Comparison of ENCODE assay signal across 15 mouse cellular contexts in the genomic region with DNA sequence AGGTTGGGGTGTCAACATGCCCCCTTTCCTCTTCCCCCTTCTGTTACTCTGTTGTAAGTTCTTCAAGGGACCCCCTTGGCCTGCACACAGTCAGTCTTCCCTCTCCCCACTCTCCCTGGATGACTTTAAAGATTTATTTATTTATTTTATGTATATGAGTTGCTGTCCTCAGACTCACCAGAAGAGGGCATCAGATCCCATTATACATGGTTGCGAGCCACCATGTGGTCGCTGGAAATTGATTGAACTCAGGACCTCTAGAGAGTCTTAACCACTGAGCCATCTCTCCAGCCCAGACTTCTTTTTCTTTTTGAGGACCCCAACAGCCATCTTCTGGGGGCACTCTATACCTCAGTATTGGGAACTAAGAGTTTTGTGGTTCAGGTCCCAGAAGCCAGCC. TPM values are rescaled to one million over a fixed set of nuclear protein-coding genes. Genes with fewer than 3 reads are reported as not detected.
DNase-seq lines count a peak whose midpoint lies in the region; ATAC-seq and TF ChIP-seq lines count a peak whose summit lies in the region.
"Had no signal": no experiment of that assay in that cellular context is flagged by ENCODE, and none has a peak within 500 bp of the region (broad histone marks: within the 10 kb centered on the region; RNA-seq: fewer than 3 reads in every experiment).

No protein-coding gene starts in this region.

- no peak overlapping the region for H3K9ac ChIP-seq in intestine, postnatal 0 days (ENCODE audit: low read depth, low read length)
- no peak overlapping the region for H3K9ac ChIP-seq in intestine, embryonic 16.5 days (ENCODE audit: low read depth, low read length)
- no peak overlapping the region for H3K9ac ChIP-seq in midbrain, postnatal 0 days (replicated peaks; ENCODE audit: low read length, poor library complexity, severe bottlenecking)
- no peak overlapping the region for H3K9ac ChIP-seq in midbrain, embryonic 14.5 days (replicated peaks; ENCODE audit: low read length)
- H3K9ac ChIP-seq: heart, embryonic 15.5 days; limb, embryonic 12.5 days; midbrain, embryonic 15.5 days; neural tube, embryonic 13.5 days had no signal

- H3K4me2 ChIP-seq in intestine, postnatal 0 days (replicated peaks; ENCODE audit: low read depth) = no peak overlapping the region
- H3K4me2 ChIP-seq in intestine, embryonic 16.5 days (ENCODE audit: low read depth, low read length) = no peak overlapping the region
- no peak overlapping the region for H3K4me2 ChIP-seq in midbrain, postnatal 0 days (ENCODE audit: low read depth, low read length, poor library complexity, severe bottlenecking)
- H3K4me2 ChIP-seq in midbrain, embryonic 14.5 days (ENCODE audit: low read length) = no peak overlapping the region
- H3K4me2 ChIP-seq: heart, embryonic 15.5 days; limb, embryonic 12.5 days; midbrain, embryonic 15.5 days; neural tube, embryonic 13.5 days had no signal

- H3K36me3 ChIP-seq in intestine, postnatal 0 days (ENCODE audit: control insufficient read depth, insufficient read depth) = no peaks in the 10 kb centered on the region
- 0 out of 2 replicates have a peak, but pooled peaks cover 2% of the 10 kb centered on the region for H3K36me3 ChIP-seq in intestine, embryonic 16.5 days (ENCODE audit: control insufficient read depth, insufficient read depth, low read length)
- peaks cover 42% of the 10 kb centered on the region for H3K36me3 ChIP-seq in midbrain, postnatal 0 days (ENCODE audit: insufficient read depth, low read length)
- H3K36me3 ChIP-seq in midbrain, embryonic 14.5 days (ENCODE audit: control insufficient read depth, insufficient read depth, low read length) = peaks cover 32% of the 10 kb centered on the region
- H3K36me3 ChIP-seq: heart, embryonic 15.5 days; limb, embryonic 12.5 days had no signal

- WGBS in intestine, postnatal 0 days = 70% methylated on average over 2 of the region's 2 CpGs
- 62% methylated on average over 2 of the region's 2 CpGs for WGBS in intestine, embryonic 16.5 days
- 43% methylated on average over 2 of the region's 2 CpGs for WGBS in midbrain, postnatal 0 days
- 47% methylated on average over 2 of the region's 2 CpGs for WGBS in midbrain, embryonic 14.5 days

- no peaks in the 10 kb centered on the region; the same call in 1 of the 2 replicates for H3K9me3 ChIP-seq in intestine, postnatal 0 days (ENCODE audit: control insufficient read depth)
- peaks cover 3% of the 10 kb centered on the region; the same call in 1 of the 2 replicates for H3K9me3 ChIP-seq in intestine, embryonic 16.5 days (ENCODE audit: control insufficient read depth, low read length)
- H3K9me3 ChIP-seq in midbrain, postnatal 0 days (ENCODE audit: low read length) = no peaks in the 10 kb centered on the region
- H3K9me3 ChIP-seq in midbrain, embryonic 14.5 days (ENCODE audit: control insufficient read depth, low read length) = no peaks in the 10 kb centered on the region
- H3K9me3 ChIP-seq: heart, embryonic 15.5 days; limb, embryonic 12.5 days; midbrain, embryonic 15.5 days; neural tube, embryonic 13.5 days had no signal

- DNase-seq in midbrain, postnatal 0 days (ENCODE audit: low spot score) = no peak
- DNase-seq in midbrain, embryonic 14.5 days = no peak
- DNase-seq in R1 (ENCODE audit: low read depth, low spot score) = peak; percentile 75
- no peak for DNase-seq in heart, adult 8-10 months (ENCODE audit: low spot score)
- DNase-seq: cerebellum, postnatal 10 days; kidney, postnatal 14 days; lung, postnatal 14 days had no signal

- H3K4me3 ChIP-seq in intestine, postnatal 0 days (ENCODE audit: low read depth, low read length) = no peak overlapping the region
- H3K4me3 ChIP-seq in intestine, embryonic 16.5 days (ENCODE audit: low read length) = no peak overlapping the region
- no peak overlapping the region for H3K4me3 ChIP-seq in midbrain, postnatal 0 days (ENCODE audit: low read depth, low read length)
- no peak overlapping the region for H3K4me3 ChIP-seq in midbrain, embryonic 14.5 days (replicated peaks; ENCODE audit: low read depth, low read length)
- H3K4me3 ChIP-seq: heart, embryonic 15.5 days; limb, embryonic 12.5 days; midbrain, embryonic 15.5 days; neural tube, embryonic 13.5 days had no signal

- no peak for ATAC-seq in intestine, postnatal 0 days
- no peak for ATAC-seq in intestine, embryonic 16.5 days
- no peak for ATAC-seq in midbrain, postnatal 0 days (ENCODE audit: low FRiP score)
- no peak for ATAC-seq in midbrain, embryonic 14.5 days (ENCODE audit: low FRiP score, low TSS enrichment)
- no peak for ATAC-seq in granulocyte monocyte progenitor cell, adult 5-6 weeks (replicated peaks; ENCODE audit: poor library complexity, severe bottlenecking)
- ATAC-seq: hindbrain, embryonic 16.5 days; midbrain, embryonic 15.5 days had no signal

- no peaks in the 10 kb centered on the region for H3K27me3 ChIP-seq in intestine, postnatal 0 days (replicated peaks; ENCODE audit: control insufficient read depth, insufficient read depth, low read length)
- no peaks in the 10 kb centered on the region for H3K27me3 ChIP-seq in intestine, embryonic 16.5 days (replicated peaks; ENCODE audit: control insufficient read depth, insufficient read depth, low read length)
- no peaks in the 10 kb centered on the region for H3K27me3 ChIP-seq in midbrain, postnatal 0 days (ENCODE audit: insufficient read depth, low read length)
- H3K27me3 ChIP-seq in midbrain, embryonic 14.5 days (ENCODE audit: control insufficient read depth, insufficient read depth, low read length) = no peaks in the 10 kb centered on the region
- H3K27me3 ChIP-seq: heart, embryonic 15.5 days; limb, embryonic 12.5 days; midbrain, embryonic 15.5 days; neural tube, embryonic 13.5 days had no signal

- H3K27ac ChIP-seq in intestine, postnatal 0 days (ENCODE audit: low read depth, low read length) = no peak overlapping the region
- no peak overlapping the region for H3K27ac ChIP-seq in intestine, embryonic 16.5 days (ENCODE audit: low read length)
- no peak overlapping the region for H3K27ac ChIP-seq in midbrain, postnatal 0 days (ENCODE audit: low read depth, low read length)
- H3K27ac ChIP-seq in midbrain, embryonic 14.5 days (replicated peaks; ENCODE audit: low read depth, low read length) = no peak overlapping the region
- H3K27ac ChIP-seq: heart, embryonic 15.5 days; limb, embryonic 12.5 days; midbrain, embryonic 15.5 days; neural tube, embryonic 13.5 days had no signal

- no peaks in the 10 kb centered on the region for H3K4me1 ChIP-seq in intestine, postnatal 0 days (replicated peaks; ENCODE audit: control insufficient read depth, insufficient read depth, low read length)
- H3K4me1 ChIP-seq in intestine, embryonic 16.5 days (ENCODE audit: control insufficient read depth, insufficient read depth, low read length) = peaks cover 3% of the 10 kb centered on the region; the same call in 1 of the 2 replicates
- no peaks in the 10 kb centered on the region for H3K4me1 ChIP-seq in midbrain, postnatal 0 days (ENCODE audit: insufficient read depth, low read length)
- no peaks in the 10 kb centered on the region for H3K4me1 ChIP-seq in midbrain, embryonic 14.5 days (ENCODE audit: control insufficient read depth, insufficient read depth, low read length)
- H3K4me1 ChIP-seq: heart, embryonic 15.5 days; midbrain, embryonic 15.5 days; neural tube, embryonic 13.5 days had no signal

- peak; percentile 51 for TF ChIP-seq CTCF in intestine, postnatal 0 days (IDR thresholded peaks at IDR 0.05; ENCODE audit: low read depth)
- peak; percentile 59 for TF ChIP-seq CTCF in midbrain, postnatal 0 days (IDR thresholded peaks at IDR 0.05)

RNA-seq across cellular contexts. Expression of a gene that starts 20.4 kb away (rescaled TPM):
- 12.6 and 13.6 TPM in 2 replicates for polyA plus RNA-seq in intestine, postnatal 0 days (2015; fragmentation: Nextera tagmentation; extraction: Ambion mirVana)
- 28.2 and 29.6 TPM in 2 replicates for polyA plus RNA-seq in intestine, embryonic 16.5 days (2015; fragmentation: Nextera tagmentation; extraction: Ambion mirVana)
- total RNA-seq in midbrain, postnatal 0 days (2014; rRNA removed) = 43.5 and 58.5 TPM in 2 replicates
- polyA plus RNA-seq in midbrain, postnatal 0 days (2015; fragmentation: Nextera tagmentation; extraction: Ambion mirVana) = 23.6 and 27.9 TPM in 2 replicates
- polyA plus RNA-seq in midbrain, embryonic 14.5 days (2014; fragmentation: Nextera tagmentation; extraction: Ambion mirVana) = 37.9 and 42.5 TPM in 2 replicates
- 15.0 and 22.3 TPM in 2 replicates for total RNA-seq in granulocyte monocyte progenitor cell, adult 5-6 weeks (2014; fragmentation: Nextera tagmentation)
- total RNA-seq in granulocyte monocyte progenitor cell, adult 5-6 weeks (2017) = 13.0 and 21.3 TPM in 2 replicates
- 10 to 100 TPM; 17.7 to 24.7 (median 23.3) TPM for total RNA-seq in heart, adult 8-10 months (2022)

RNA-seq across cellular contexts. Expression of a gene that starts 20.8 kb away (rescaled TPM):
- polyA plus RNA-seq in intestine, postnatal 0 days (2015; fragmentation: Nextera tagmentation; extraction: Ambion mirVana) = 436 and 450 TPM in 2 replicates
- 1,018 and 1,133 TPM in 2 replicates for polyA plus RNA-seq in intestine, embryonic 16.5 days (2015; fragmentation: Nextera tagmentation; extraction: Ambion mirVana)
- 511 and 632 TPM in 2 replicates for total RNA-seq in midbrain, postnatal 0 days (2014; rRNA removed)
- polyA plus RNA-seq in midbrain, postnatal 0 days (2015; fragmentation: Nextera tagmentation; extraction: Ambion mirVana) = 500 and 515 TPM in 2 replicates
- polyA plus RNA-seq in midbrain, embryonic 14.5 days (2014; fragmentation: Nextera tagmentation; extraction: Ambion mirVana) = 681 and 724 TPM in 2 replicates
- total RNA-seq in granulocyte monocyte progenitor cell, adult 5-6 weeks (2014; fragmentation: Nextera tagmentation) = 2,307 and 2,508 TPM in 2 replicates
- 3,100 and 3,113 TPM in 2 replicates for total RNA-seq in granulocyte monocyte progenitor cell, adult 5-6 weeks (2017)
- 100 to 1,000 TPM; 125 to 157 (median 135) TPM for total RNA-seq in heart, adult 8-10 months (2022)

RNA-seq across cellular contexts. Expression of a gene that starts 21.4 kb away (rescaled TPM):
- 6.8 and 10.4 TPM in 2 replicates for polyA plus RNA-seq in intestine, postnatal 0 days (2015; fragmentation: Nextera tagmentation; extraction: Ambion mirVana)
- polyA plus RNA-seq in intestine, embryonic 16.5 days (2015; fragmentation: Nextera tagmentation; extraction: Ambion mirVana) = 15.2 and 16.0 TPM in 2 replicates
- total RNA-seq in midbrain, postnatal 0 days (2014; rRNA removed) = 162 and 220 TPM in 2 replicates
- polyA plus RNA-seq in midbrain, postnatal 0 days (2015; fragmentation: Nextera tagmentation; extraction: Ambion mirVana) = 81.5 and 88.5 TPM in 2 replicates
- polyA plus RNA-seq in midbrain, embryonic 14.5 days (2014; fragmentation: Nextera tagmentation; extraction: Ambion mirVana) = 26.3 and 39.4 TPM in 2 replicates
- total RNA-seq in granulocyte monocyte progenitor cell, adult 5-6 weeks (2014; fragmentation: Nextera tagmentation) = 1.5 and 1.6 TPM in 2 replicates
- total RNA-seq in granulocyte monocyte progenitor cell, adult 5-6 weeks (2017) = 1.6 and 4.0 TPM in 2 replicates
- total RNA-seq in heart, adult 8-10 months (2022) = 100 to 1,000 TPM in 2 of 4 experiments, 10 to 100 TPM in 2; 91.7 to 111 (median 98.9) TPM
